Mouse (Mus musculus): ENCODE measurements around the gene Pla2r1. TPM values are rescaled to one million over a fixed set of nuclear protein-coding genes. Genes with fewer than 3 reads are reported as not detected.

The Pla2r1 gene
- polyA plus RNA-seq, 1 experiment = 1.0 TPM

DNA sequence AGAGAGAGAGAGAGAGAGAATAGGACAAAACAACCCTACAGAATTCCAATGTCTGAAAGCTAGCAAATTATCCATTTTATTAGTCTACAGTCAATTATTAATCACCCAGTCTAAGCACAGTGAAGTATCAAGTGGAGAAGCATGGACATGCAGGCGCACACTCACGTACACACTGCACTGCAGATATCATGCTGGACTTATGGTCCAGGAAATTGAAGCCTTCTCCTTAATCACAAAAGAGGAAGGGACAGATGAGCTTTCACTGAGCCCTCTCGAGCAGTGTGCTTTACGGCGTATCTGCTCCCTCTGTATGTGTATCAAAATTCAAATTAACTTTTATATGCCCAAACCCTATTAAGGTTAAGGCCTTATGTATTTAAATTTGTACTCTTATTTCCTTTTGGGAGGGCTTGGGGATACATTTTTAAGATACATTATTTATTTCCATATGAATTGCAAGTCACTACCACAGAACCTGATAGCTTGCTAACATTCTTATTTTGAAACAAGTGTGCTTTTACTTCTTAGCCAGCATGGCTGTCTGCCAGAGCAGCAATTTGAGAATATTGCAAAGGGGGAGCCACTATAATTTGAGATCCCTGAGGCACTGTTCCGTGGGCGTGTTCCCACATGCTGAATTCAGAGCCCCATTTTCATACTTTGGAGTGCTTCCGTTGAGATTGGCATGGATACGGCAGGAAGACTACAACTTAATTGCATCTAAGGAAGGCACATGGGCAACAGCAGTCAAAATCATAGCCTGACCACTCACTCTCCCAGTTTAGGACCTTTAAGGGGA lies 108.2 kb downstream of the Pla2r1 start:
- no peaks in the 10 kb centered on the region for H3K4me1 ChIP-seq (ENCODE audit: control insufficient read depth, insufficient read depth, insufficient read length, low read length)
- H3K4me3 ChIP-seq (ENCODE audit: insufficient read depth, low read depth, low read length) = no peak overlapping the region
- H3K27ac ChIP-seq (replicated peaks; ENCODE audit: low read depth, low read length) = no peak overlapping the region

GRCm38 (mm10) chr2:60443279-60443678 lies 109.8 kb downstream of the Pla2r1 start:
- no peak overlapping the region for H3K4me3 ChIP-seq (ENCODE audit: insufficient read depth, low read depth, low read length)
- H3K27ac ChIP-seq (replicated peaks; ENCODE audit: low read depth, low read length) = no peak overlapping the region
- no peaks in the 10 kb centered on the region for H3K4me1 ChIP-seq (ENCODE audit: control insufficient read depth, insufficient read depth, insufficient read length, low read length)

- H3K4me3 ChIP-seq (ENCODE audit: insufficient read depth, low read depth, low read length) = no peak overlapping the region
- no peak overlapping the region for H3K27ac ChIP-seq (replicated peaks; ENCODE audit: low read depth, low read length)
- no peaks in the 10 kb centered on the region for H3K4me1 ChIP-seq (ENCODE audit: control insufficient read depth, insufficient read depth, insufficient read length, low read length)
Observed at GRCm38 (mm10) chr2:60441875-60442274, 111.2 kb downstream of the Pla2r1 start.

GRCm38 (mm10) chr2:60436802-60437201 lies 116.3 kb downstream of the Pla2r1 start:
- Histone ChIP-seq H3K4me1 (ENCODE audit: control insufficient read depth, insufficient read depth, insufficient read length, low read length) (no peaks in the 10 kb centered on the region), H3K27ac (replicated peaks; ENCODE audit: low read depth, low read length) (no peak overlapping the region), H3K4me3 (ENCODE audit: insufficient read depth, low read depth, low read length) (no peak overlapping the region)

GRCm38 (mm10) chr2:60430315-60431021 lies 122.6 kb downstream of the Pla2r1 start:
- no peak overlapping the region for H3K4me3 ChIP-seq (ENCODE audit: insufficient read depth, low read depth, low read length)
- no peak overlapping the region for H3K27ac ChIP-seq (replicated peaks; ENCODE audit: low read depth, low read length)
- no peaks in the 10 kb centered on the region for H3K4me1 ChIP-seq (ENCODE audit: control insufficient read depth, insufficient read depth, insufficient read length, low read length)

DNA sequence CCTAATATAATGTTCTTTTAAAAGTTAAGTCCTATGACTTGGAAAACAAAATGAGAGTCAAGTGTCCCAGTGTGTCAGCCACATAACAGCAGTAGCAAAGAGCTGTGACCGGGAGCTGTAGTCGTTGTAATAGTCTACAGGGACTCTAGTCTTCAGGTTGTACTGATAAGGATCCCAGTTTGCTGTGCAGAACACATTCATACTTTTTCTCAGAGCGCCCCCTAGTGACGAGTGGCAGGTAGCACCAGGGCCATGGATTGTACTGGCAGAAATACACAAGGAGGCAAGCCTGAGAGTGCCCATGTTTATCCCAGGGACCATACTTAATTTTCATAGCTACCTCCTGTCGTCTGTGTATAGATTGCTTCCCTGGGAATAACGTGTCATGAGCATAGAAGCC lies 135.0 kb downstream of the Pla2r1 start:
- Histone ChIP-seq H3K4me1 (ENCODE audit: control insufficient read depth, insufficient read depth, insufficient read length, low read length) (no peaks in the 10 kb centered on the region), H3K27ac (replicated peaks; ENCODE audit: low read depth, low read length) (no peak overlapping the region)

DNA sequence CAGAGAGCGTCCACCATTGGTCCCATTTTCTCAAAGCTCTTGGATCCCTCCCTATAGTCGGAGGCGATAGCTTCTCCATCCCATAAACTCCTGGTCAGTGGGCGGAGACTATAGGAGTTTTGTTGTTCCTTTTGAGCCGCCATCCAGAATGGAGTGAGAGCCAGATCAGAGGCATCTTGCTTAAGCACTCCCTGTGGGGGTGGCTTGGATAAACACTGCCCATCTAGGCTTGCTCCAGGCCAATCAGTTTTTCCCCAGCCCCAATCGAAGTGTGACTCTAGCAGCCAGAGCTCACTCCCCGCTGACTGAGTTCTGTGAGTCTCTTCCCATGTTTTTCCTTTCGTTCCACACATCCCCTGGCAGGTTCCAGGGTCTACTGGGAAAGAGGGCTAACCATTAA lies 138.8 kb downstream of the Pla2r1 start:
- no peak overlapping the region for H3K27ac ChIP-seq (replicated peaks; ENCODE audit: low read depth, low read length)
- no peaks in the 10 kb centered on the region for H3K4me1 ChIP-seq (ENCODE audit: control insufficient read depth, insufficient read depth, insufficient read length, low read length)
- no peak overlapping the region for H3K4me3 ChIP-seq (ENCODE audit: insufficient read depth, low read depth, low read length)

More for the DNA sequence above, 135.0 kb downstream of the Pla2r1 start:
- H3K4me3 ChIP-seq (ENCODE audit: insufficient read depth, low read depth, low read length) = no peak overlapping the region

DNA sequence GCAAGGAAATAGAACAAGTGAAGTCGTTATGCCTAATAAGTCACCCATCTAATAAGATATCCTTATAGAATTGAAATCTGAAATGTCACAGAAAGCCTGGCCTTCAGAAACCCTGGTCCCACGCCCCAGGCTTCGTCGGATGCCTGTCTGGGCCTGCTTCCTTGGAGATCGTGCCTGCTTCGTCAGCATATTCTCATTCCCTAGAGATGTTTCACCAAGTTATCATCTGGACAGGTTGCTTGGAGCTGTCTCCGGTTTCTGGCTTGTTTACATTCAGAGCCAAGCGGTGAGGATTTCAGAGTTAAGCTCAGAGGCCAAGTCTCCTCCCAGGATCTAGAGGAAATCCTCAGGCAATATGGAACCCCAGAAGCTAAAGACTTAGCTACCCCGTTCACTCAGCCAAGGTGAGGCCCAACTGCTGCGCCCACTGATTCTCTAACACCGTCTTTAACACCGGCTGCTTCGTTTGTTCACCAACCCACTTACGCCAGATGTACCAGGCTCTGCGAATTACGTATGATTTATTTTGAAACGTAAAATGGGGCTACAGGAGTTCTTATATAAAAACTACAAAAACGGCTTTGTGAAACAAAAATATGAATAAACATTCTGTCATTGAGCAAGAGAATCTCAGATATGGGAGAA lies 140.0 kb downstream of the Pla2r1 start:
- Histone ChIP-seq H3K27ac (replicated peaks; ENCODE audit: low read depth, low read length) (no peak overlapping the region), H3K4me1 (ENCODE audit: control insufficient read depth, insufficient read depth, insufficient read length, low read length) (no peaks in the 10 kb centered on the region), H3K4me3 (ENCODE audit: insufficient read depth, low read depth, low read length) (no peak overlapping the region)

DNA sequence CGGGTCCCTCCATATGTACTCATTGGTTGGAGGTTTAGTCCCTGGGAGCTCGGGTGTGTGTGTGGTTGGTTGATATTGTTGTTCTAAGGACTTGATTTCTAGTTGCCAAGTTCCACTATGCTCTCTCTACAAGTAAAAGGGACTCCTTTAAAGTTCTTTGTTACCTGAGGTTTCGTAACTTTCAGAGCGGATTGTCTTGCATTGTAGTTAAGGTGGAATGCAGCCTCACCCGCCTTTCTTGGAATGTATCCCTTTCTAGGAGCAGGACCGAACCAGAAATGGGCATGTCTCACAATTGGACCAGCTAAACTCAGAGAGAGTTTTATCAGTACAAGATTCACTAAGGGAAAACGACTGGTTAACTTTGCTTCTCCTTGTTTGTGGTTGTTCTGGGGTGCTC lies 141.9 kb downstream of the Pla2r1 start:
- Histone ChIP-seq H3K4me3 (ENCODE audit: insufficient read depth, low read depth, low read length) (no peak overlapping the region), H3K4me1 (ENCODE audit: control insufficient read depth, insufficient read depth, insufficient read length, low read length) (no peaks in the 10 kb centered on the region), H3K27ac (replicated peaks; ENCODE audit: low read depth, low read length) (no peak overlapping the region)

- H3K4me3 ChIP-seq (ENCODE audit: insufficient read depth, low read depth, low read length) = no peak overlapping the region
- H3K27ac ChIP-seq (replicated peaks; ENCODE audit: low read depth, low read length) = no peak overlapping the region
- H3K4me1 ChIP-seq (ENCODE audit: control insufficient read depth, insufficient read depth, insufficient read length, low read length) = no peaks in the 10 kb centered on the region
Observed at GRCm38 (mm10) chr2:60409989-60410763, 142.9 kb downstream of the Pla2r1 start.

DNA sequence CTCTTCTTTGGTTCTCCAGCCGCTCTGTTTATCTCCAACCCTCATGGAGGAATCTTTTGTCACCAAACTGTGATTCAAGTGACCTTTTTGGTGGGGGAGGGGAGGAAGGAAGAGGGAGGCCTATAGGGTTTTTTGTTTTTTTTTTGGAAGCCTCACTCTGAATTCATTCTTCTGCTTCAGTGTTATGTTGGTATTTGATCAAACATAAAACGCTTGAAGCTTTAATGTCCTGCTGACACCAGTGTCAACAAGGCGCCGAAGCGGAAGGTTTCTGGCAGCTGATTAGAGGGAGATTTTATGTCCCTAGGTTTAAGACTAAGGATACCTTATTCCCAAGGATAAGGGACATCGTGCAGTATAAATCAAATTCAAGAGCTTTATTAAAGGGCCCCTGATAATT lies 143.9 kb downstream of the Pla2r1 start:
- Histone ChIP-seq H3K27ac (replicated peaks; ENCODE audit: low read depth, low read length) (no peak overlapping the region), H3K4me3 (ENCODE audit: insufficient read depth, low read depth, low read length) (no peak overlapping the region), H3K4me1 (ENCODE audit: control insufficient read depth, insufficient read depth, insufficient read length, low read length) (no peaks in the 10 kb centered on the region)

GRCm38 (mm10) chr2:60407387-60407786 lies 145.7 kb downstream of the Pla2r1 start:
- H3K4me3 ChIP-seq (ENCODE audit: insufficient read depth, low read depth, low read length) = no peak overlapping the region
- H3K4me1 ChIP-seq (ENCODE audit: control insufficient read depth, insufficient read depth, insufficient read length, low read length) = no peaks in the 10 kb centered on the region
- H3K27ac ChIP-seq (replicated peaks; ENCODE audit: low read depth, low read length) = no peak overlapping the region

DNA sequence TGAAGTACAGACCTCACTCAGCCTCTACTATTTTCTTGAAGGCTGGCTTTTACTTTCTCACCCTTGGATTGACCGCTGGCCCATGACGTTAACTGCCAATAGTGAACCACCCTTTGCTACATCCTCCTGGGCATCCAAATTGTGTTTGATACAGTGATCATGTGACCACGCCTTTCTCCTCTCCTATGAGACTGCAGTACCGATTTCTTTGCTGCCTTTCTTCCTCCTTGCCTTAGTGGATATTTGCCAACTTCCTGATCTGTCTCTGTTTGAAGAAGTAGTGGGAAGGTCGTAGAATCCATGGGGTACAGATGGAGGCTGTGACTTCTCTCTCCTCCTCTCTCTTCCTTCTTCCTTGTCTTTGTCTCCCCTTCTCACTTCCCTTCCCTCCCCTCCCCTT lies 147.7 kb downstream of the Pla2r1 start:
- Histone ChIP-seq H3K4me3 (ENCODE audit: insufficient read depth, low read depth, low read length) (no peak overlapping the region), H3K4me1 (ENCODE audit: control insufficient read depth, insufficient read depth, insufficient read length, low read length) (no peaks in the 10 kb centered on the region), H3K27ac (replicated peaks; ENCODE audit: low read depth, low read length) (no peak overlapping the region)

GRCm38 (mm10) chr2:60404763-60405162 lies 148.3 kb downstream of the Pla2r1 start:
- Histone ChIP-seq H3K4me3 (ENCODE audit: insufficient read depth, low read depth, low read length) (no peak overlapping the region), H3K4me1 (ENCODE audit: control insufficient read depth, insufficient read depth, insufficient read length, low read length) (no peaks in the 10 kb centered on the region), H3K27ac (replicated peaks; ENCODE audit: low read depth, low read length) (no peak overlapping the region)

GRCm38 (mm10) chr2:60401694-60402093 lies 151.4 kb downstream of the Pla2r1 start:
- Histone ChIP-seq H3K4me1 (ENCODE audit: control insufficient read depth, insufficient read depth, insufficient read length, low read length) (no peaks in the 10 kb centered on the region), H3K27ac (replicated peaks; ENCODE audit: low read depth, low read length) (no peak overlapping the region), H3K4me3 (ENCODE audit: insufficient read depth, low read depth, low read length) (no peak overlapping the region)

Measured in brown adipose tissue, adult 24 weeks (tissue).